Mouse (Mus musculus) liver, embryonic 14.5 days (tissue): ENCODE results near the gene Sh3pxd2b. TPM values are rescaled to one million over a fixed set of nuclear protein-coding genes. Genes with fewer than 3 reads are reported as not detected.

Experiments
- ATAC-seq: fragments of 200-750 bp; cut with Nextera tagmentation; 2 replicates; pipeline ENCODE4 v1.8.0; 2017; ENCODE audit warnings: moderate number of reproducible peaks, mild to moderate bottlenecking, moderate library complexity; ENCODE audit not compliant: insufficient read depth
- DNase-seq, 3 experiments: peaks; one replicate each; pipeline ENCODE4 v3.0.0-alpha.2; 2012 to 2013; ENCODE audit warnings: low read depth in 3 of 3, low spot score in 3 of 3
- H3K27ac ChIP-seq: fragments of 300-500 bp; sonication (generic); 2 replicates; pipeline ENCODE4 v1.5.1; 2014; ENCODE audit warnings: moderate library complexity, mild to moderate bottlenecking, control low read depth, inconsistent platforms
- H3K27me3 ChIP-seq: fragments of 300-500 bp; sonication (generic); 2 replicates; pipeline ENCODE4 v1.6.1; 2014; ENCODE audit warnings: mild to moderate bottlenecking, low read length, moderate library complexity; ENCODE audit not compliant: control insufficient read depth, insufficient read depth
- H3K36me3 ChIP-seq: fragments of 300-500 bp; sonication (generic); replicated peaks from 2 replicates; pipeline ENCODE4 v1.6.1; 2014; ENCODE audit warnings: low read depth; ENCODE audit not compliant: control insufficient read depth, insufficient read depth
- H3K4me1 ChIP-seq, 2 experiments: fragments of 200-500 bp in 1 of 2; fragments of 300-500 bp in 1 of 2; sonication (generic) in 1 of 2; replicated peaks; 2 replicates each; pipeline ENCODE4 v1.6.1; 2012 to 2014; ENCODE audit warnings: antibody characterized with exemption in 1 of 2, inconsistent platforms in 1 of 2, low read length in 1 of 2; ENCODE audit not compliant: control insufficient read depth in 2 of 2, insufficient read depth in 2 of 2
- H3K4me2 ChIP-seq: fragments of 300-500 bp; sonication (generic); 2 replicates; pipeline ENCODE4 v1.6.1; 2014; ENCODE audit warnings: low read depth, mild to moderate bottlenecking, control low read depth, moderate library complexity
- H3K4me3 ChIP-seq, 2 experiments: fragments of 200-500 bp in 1 of 2; fragments of 300-500 bp in 1 of 2; sonication (generic) in 1 of 2; 2 replicates each; pipeline ENCODE4 v1.5.1; 2012 to 2014; ENCODE audit warnings: low read depth in 2 of 2, low read length in 2 of 2, mild to moderate bottlenecking in 2 of 2, control low read depth in 1 of 2, inconsistent platforms in 1 of 2, moderate library complexity in 1 of 2; ENCODE audit not compliant: insufficient read depth in 1 of 2
- H3K9ac ChIP-seq: fragments of 300-500 bp; sonication (generic); replicated peaks from 2 replicates; pipeline ENCODE4 v1.6.1; 2014; ENCODE audit warnings: mild to moderate bottlenecking, control low read depth, moderate library complexity
- H3K9me3 ChIP-seq: fragments of 300-500 bp; sonication (generic); 2 replicates; pipeline ENCODE4 v1.6.1; 2016; ENCODE audit warnings: low read length, mixed read lengths; ENCODE audit not compliant: control insufficient read depth
- CTCF ChIP-seq: IDR thresholded peaks from 2 replicates; pipeline ENCODE4 v1.5.1; 2016; ENCODE audit warnings: antibody characterized with exemption, low read depth, control low read depth
- EP300 ChIP-seq: IDR thresholded peaks from 2 replicates; pipeline ENCODE4 v1.6.1; 2016; ENCODE audit warnings: antibody characterized with exemption, low read depth
- WGBS: fragments of 180-500 bp; shearing (Covaris S2); extraction: QIAGEN DNeasy Blood & Tissue Kit; methylation state at CpG from one replicate; pipeline ENCODE4 v1.1.7; 2014; ENCODE audit not compliant: insufficient replicate concordance; 5-methylcytosine and 5-hydroxymethylcytosine counted together
- polyA plus RNA-seq, 2 experiments: library from polyadenylated mRNA; depleted of rRNA in 1 of 2; stranded (reverse) in 1 of 2; unstranded in 1 of 2; fragments of >200 nt; fragmentation: Nextera tagmentation in 1 of 2; extraction: Ambion mirVana in 1 of 2; gene quantifications; 2 replicates each; pipeline versions ENCODE4 v1.2.1 to v1.2.3; 2012 to 2014

Gene Sh3pxd2b
- polyA plus RNA-seq, 2 experiments: 0.83 to 0.89 TPM

DNA sequence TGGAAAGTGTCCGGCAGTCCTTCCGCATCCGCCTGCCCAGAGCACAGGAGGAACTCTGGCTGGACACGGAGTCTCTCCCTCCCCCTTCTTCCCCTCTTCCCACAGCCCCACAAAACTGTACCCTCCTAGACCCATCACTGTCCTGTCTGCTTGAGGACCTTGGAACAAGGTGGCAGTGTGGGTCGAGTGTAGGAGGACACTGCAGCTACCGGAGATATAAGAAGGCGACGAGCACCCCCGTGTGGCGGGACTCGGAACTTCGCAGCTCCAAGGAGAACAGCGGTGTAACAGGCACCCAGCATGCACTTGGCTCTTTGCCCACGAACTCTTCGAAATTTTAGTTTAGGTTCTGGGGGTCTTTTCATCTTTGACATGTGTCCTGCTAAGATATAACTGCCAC lies 23.0 kb upstream of the Sh3pxd2b start:
- DNase-seq (peak; percentile 60 to 67 (median 67)), ATAC-seq (peak; percentile 73)
- H3K27me3 ChIP-seq: no peaks in the 10 kb centered on the region; the same call in 1 of the 2 replicates
- H3K4me3 ChIP-seq: peak overlapping the region in 1 of 2 experiments; percentile 10; a peak in 1 of 4 replicates
- peak overlapping the region; percentile 33 for H3K9ac ChIP-seq
- peak; percentile 98 for TF ChIP-seq CTCF
- TF ChIP-seq EP300: no peak
- H3K27ac ChIP-seq: no peak overlapping the region
- WGBS: 12% methylated on average over 15 of the region's 15 CpGs
- H3K4me2 ChIP-seq: peak overlapping the region; percentile 49
- peaks cover 2 to 4% of the 10 kb centered on the region in 2 experiments; a peak in 3 of 4 replicates for H3K4me1 ChIP-seq
- no peaks in the 10 kb centered on the region for H3K36me3 ChIP-seq
- H3K9me3 ChIP-seq: no peaks in the 10 kb centered on the region

DNA sequence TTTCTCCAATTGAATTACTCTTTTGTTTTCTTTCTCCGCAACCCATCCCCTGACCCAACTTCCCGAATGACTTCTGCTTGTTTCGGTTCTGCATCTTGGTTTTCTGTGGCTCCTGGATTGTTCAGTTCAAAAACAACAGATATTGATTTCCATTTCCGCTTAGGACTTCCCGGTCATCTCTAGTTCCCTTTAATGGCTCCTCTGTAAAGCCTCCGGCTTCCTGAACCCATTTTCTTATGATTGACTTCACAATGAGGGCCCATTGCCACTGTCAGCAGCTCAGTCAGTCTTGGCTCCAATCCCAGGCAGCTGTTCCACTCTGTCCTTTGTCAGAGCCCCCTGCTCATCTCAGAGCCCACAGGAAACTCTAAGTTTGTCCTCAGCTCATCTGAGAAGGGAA lies 16.5 kb upstream of the Sh3pxd2b start:
- Histone ChIP-seq H3K36me3 (no peaks in the 10 kb centered on the region), H3K4me1 (0 out of 4 replicates have a peak, but pooled peaks cover 0 to 3% of the 10 kb centered on the region in 2 experiments), H3K4me2 (no peak overlapping the region), H3K27me3 (no peaks in the 10 kb centered on the region), H3K4me3 (no peak overlapping the region), H3K27ac (no peak overlapping the region), H3K9ac (no peak overlapping the region), H3K9me3 (no peaks in the 10 kb centered on the region)
- DNase-seq (no peak), ATAC-seq (no peak)
- TF ChIP-seq CTCF: no peak
- TF ChIP-seq EP300: no peak
- 24% methylated on average over 6 of the region's 6 CpGs for WGBS

DNA sequence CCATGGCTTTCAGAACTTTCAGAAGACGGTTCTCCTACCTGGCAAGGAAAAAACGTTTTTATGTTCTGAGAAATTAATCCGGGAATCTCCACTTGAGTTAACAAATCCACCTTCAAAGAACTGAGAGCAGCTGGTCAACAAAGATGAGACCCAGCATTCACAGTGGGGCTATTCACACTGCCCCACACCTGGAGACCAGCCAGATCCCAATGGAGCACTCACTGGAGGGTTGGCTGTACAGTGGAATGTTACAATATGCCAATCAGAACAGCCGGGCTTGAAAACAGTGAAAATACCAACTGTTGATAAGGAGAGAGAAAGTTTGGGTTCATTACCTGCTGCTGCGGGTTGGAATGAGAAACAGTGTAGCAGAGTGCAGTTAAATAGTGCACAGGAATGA lies 15.8 kb upstream of the Sh3pxd2b start:
- DNase-seq (no peak), ATAC-seq (no peak)
- Histone ChIP-seq H3K9me3 (no peaks in the 10 kb centered on the region), H3K9ac (no peak overlapping the region), H3K27me3 (no peaks in the 10 kb centered on the region), H3K4me2 (no peak overlapping the region), H3K27ac (no peak overlapping the region), H3K4me3 (no peak overlapping the region), H3K4me1 (0 out of 4 replicates have a peak, but pooled peaks cover 0 to 3% of the 10 kb centered on the region in 2 experiments), H3K36me3 (no peaks in the 10 kb centered on the region)
- no peak for TF ChIP-seq CTCF
- TF ChIP-seq EP300: no peak
- WGBS: 47% methylated on average over 5 of the region's 5 CpGs

DNA sequence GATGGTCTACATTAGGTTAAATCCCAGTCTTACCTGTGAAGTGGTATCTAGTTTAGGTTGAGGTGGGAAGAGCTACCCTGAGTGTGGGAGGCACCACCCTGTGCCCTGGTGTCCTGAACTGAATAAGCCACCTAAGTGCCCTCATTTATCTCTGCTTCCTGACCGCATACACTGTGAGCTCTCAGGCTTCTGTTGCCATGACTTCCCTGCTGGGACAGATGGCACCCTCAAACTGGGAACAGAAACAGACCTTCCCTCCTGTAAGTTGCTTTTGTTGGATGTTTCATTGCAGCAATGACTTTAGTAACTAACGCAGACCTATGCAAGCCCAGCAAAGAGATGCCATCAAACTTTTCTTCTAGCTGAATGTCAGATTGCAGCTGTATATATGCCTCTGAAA lies 14.4 kb upstream of the Sh3pxd2b start:
- no peak overlapping the region for H3K4me2 ChIP-seq
- H3K36me3 ChIP-seq: no peaks in the 10 kb centered on the region
- TF ChIP-seq CTCF (no peak), EP300 (no peak)
- 0 out of 4 replicates have a peak, but pooled peaks cover 0 to 3% of the 10 kb centered on the region in 2 experiments for H3K4me1 ChIP-seq
- 65% methylated on average over 2 of the region's 2 CpGs for WGBS
- H3K9ac ChIP-seq: no peak overlapping the region
- H3K27me3 ChIP-seq: no peaks in the 10 kb centered on the region
- DNase-seq (no peak), ATAC-seq (no peak)
- no peak overlapping the region for H3K27ac ChIP-seq
- no peaks in the 10 kb centered on the region for H3K9me3 ChIP-seq
- no peak overlapping the region for H3K4me3 ChIP-seq

DNA sequence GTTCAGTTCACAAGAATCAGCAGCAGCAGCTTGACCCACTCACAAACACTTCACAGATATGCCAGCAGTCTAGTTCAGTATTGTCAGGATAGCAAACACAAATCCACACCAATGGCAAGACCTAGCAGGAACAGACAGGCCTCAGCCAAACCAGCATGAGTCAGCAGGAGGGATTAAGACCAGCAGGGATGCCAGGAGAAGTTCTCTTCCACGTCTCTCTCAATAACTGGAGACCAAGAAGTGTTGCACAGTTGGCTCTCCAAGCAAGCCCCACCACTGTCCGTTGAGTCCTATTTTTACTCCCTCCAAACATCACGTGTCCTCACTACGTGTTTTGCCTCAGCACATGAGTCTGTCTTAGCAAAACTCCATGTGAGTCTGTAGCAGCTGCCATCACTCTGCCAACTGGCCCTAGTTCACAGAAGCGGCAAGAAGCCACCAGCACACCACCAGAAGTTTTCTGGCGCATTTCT lies 11.1 kb upstream of the Sh3pxd2b start:
- TF ChIP-seq CTCF (no peak), EP300 (no peak)
- 71% methylated on average over 6 of the region's 6 CpGs for WGBS
- ATAC-seq: no peak
- H3K9me3 ChIP-seq: no peaks in the 10 kb centered on the region
- no peak overlapping the region for H3K4me3 ChIP-seq
- no peaks in the 10 kb centered on the region; the same call in 1 of the 2 replicates for H3K27me3 ChIP-seq
- no peak overlapping the region for H3K9ac ChIP-seq
- no peak overlapping the region for H3K4me2 ChIP-seq
- DNase-seq: no peak
- no peaks in the 10 kb centered on the region; a peak in 1 of 4 replicates for H3K4me1 ChIP-seq
- H3K27ac ChIP-seq: no peak overlapping the region
- H3K36me3 ChIP-seq: no peaks in the 10 kb centered on the region
